Mouse (Mus musculus) thymus, adult 2 months (tissue): ENCODE results near the gene Atrnl1. TPM values are rescaled to one million over a fixed set of nuclear protein-coding genes. Genes with fewer than 3 reads are reported as not detected.
"Not testable (repeated sequence)": the region's sequence is repeated elsewhere in the genome, so short reads cannot be mapped to it uniquely, and the experiment has no call there.

Source experiments
- DNase-seq: peaks from one replicate; pipeline ENCODE4 v3.0.0; 2021
- H3K27ac ChIP-seq: fragments of 200-500 bp; 2 replicates; pipeline ENCODE4 v1.5.1; 2012; ENCODE audit warnings: low read length, control low read depth; ENCODE audit not compliant: control insufficient read depth, insufficient read depth
- H3K27me3 ChIP-seq: fragments of 200-500 bp; 2 replicates; pipeline ENCODE4 v1.6.1; 2012; ENCODE audit warnings: mild to moderate bottlenecking, low read length, moderate library complexity, mixed read lengths; ENCODE audit not compliant: control insufficient read depth, insufficient read depth
- H3K36me3 ChIP-seq: fragments of 200-500 bp; 2 replicates; pipeline ENCODE4 v1.6.1; 2012; ENCODE audit warnings: mild to moderate bottlenecking, low read length, moderate library complexity; ENCODE audit not compliant: control insufficient read depth, insufficient read depth
- H3K4me1 ChIP-seq: fragments of 200-500 bp; replicated peaks from 2 replicates; pipeline ENCODE4 v1.6.1; 2012; ENCODE audit warnings: low read length; ENCODE audit not compliant: control insufficient read depth, insufficient read depth
- H3K4me3 ChIP-seq: fragments of 200-500 bp; 2 replicates; pipeline ENCODE4 v1.5.1; 2012; ENCODE audit warnings: mild to moderate bottlenecking, low read length, control low read depth, moderate library complexity; ENCODE audit not compliant: control insufficient read depth, insufficient read depth
- CTCF ChIP-seq: fragments of 200-500 bp; IDR thresholded peaks from 2 replicates; pipeline ENCODE4 v1.5.1; 2012; ENCODE audit warnings: mild to moderate bottlenecking, control low read depth, low read length, moderate library complexity, borderline replicate concordance; ENCODE audit not compliant: control insufficient read depth, poor library complexity, insufficient read depth; ENCODE audit errors: extremely low read depth
- POLR2A ChIP-seq: fragments of 200-500 bp; IDR thresholded peaks from 2 replicates; pipeline ENCODE4 v1.6.1; 2012; ENCODE audit warnings: mild to moderate bottlenecking, low read length, control low read depth, moderate library complexity; ENCODE audit not compliant: control insufficient read depth, poor library complexity, insufficient read depth; ENCODE audit errors: extremely low read depth
- WGBS: fragments of 180-500 bp; shearing (Covaris S2); methylation state at CpG from one replicate; pipeline ENCODE4 v1.1.7; 2018; 5-methylcytosine and 5-hydroxymethylcytosine counted together
- polyA plus RNA-seq: library from polyadenylated mRNA; depleted of rRNA; stranded (reverse); fragments of >200 nt; gene quantifications from 2 replicates; pipeline ENCODE4 v1.2.3, GENCODE M21; 2012

Atrnl1 gene
- polyA plus RNA-seq, 1 experiment, result 8.2 TPM

DNA sequence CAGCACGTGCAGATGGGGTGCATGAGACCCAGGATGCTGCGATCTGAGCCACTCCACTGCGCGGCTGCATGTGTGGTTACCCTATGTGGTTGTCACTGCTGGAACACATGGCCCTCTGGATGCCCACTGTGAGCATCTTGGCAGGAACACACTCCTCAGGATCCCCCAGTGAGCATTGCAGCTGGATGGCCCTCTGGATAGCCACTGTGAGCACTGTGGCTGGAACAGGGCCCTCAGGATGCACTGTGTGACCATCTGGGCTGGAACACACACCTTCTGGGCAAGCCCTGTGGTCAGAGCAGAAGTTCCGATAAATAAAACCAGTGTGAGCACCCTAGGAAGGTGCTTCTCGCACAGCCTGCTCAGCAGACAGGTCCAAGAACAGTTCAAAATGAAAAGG, 364.4 kb downstream of the Atrnl1 start:
- H3K4me3 ChIP-seq, result no peak overlapping the region
- WGBS, result 54% methylated on average over 6 of the region's 6 CpGs
- TF ChIP-seq POLR2A, result no peak
- TF ChIP-seq CTCF, result no peak

GRCm38 (mm10) chr19:57985918-57986900, 375.4 kb downstream of the Atrnl1 start:
- no peak for DNase-seq
- no peaks in the 10 kb centered on the region for H3K36me3 ChIP-seq
- H3K4me3 ChIP-seq, result no peak overlapping the region
- no peak overlapping the region for H3K27ac ChIP-seq
- 97% methylated on average over 21 of the region's 21 CpGs for WGBS
- H3K4me1 ChIP-seq, result no peaks in the 10 kb centered on the region
- no peak for TF ChIP-seq CTCF
- no peak for TF ChIP-seq POLR2A
- H3K27me3 ChIP-seq, result no peaks in the 10 kb centered on the region

More for the DNA sequence above, 364.4 kb downstream of the Atrnl1 start:
- H3K27me3 ChIP-seq, result no peaks in the 10 kb centered on the region
- H3K36me3 ChIP-seq, result no peaks in the 10 kb centered on the region
- peaks cover 2% of the 10 kb centered on the region for H3K4me1 ChIP-seq
- no peak overlapping the region for H3K27ac ChIP-seq
- DNase-seq, result no peak

DNA sequence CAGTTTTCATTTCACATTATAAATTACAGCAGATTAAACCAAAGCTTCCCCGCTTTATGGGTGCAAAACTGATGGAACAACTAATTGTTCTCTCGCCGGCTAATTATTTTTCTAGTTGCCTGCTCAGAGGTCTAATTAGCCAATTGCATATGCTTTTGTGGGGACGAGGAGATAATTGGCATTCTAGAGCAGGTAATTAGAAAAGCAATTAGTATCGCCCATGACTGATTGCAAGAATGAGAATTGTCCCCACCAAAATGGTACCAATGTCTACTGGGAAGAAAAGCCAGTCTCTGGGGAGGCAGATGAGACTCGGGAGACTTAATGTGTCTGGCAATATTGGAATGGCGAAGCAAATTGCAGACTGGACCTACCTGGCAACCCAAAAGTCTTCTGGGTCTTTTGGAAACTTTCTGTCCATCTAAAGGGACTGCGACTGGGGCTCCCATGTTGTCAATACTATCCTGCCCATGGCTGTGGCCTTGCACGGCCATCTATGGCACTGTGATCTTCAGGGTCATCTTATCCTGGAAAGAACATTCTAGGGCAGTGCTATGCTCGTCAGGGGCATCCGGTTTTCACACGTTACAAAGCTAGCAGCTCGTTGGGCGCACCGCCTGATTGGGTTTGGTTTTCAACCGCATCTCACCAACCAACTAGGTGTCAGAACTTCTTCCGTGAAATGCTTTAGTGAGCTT, 377.0 kb downstream of the Atrnl1 start:
- 96% methylated on average over 17 of the region's 17 CpGs for WGBS

GRCm38 (mm10) chr19:57988559-57989093, 377.8 kb downstream of the Atrnl1 start:
- Histone ChIP-seq H3K4me1 (no peaks in the 10 kb centered on the region), H3K4me3 (no peak overlapping the region), H3K27me3 (no peaks in the 10 kb centered on the region), H3K27ac (no peak overlapping the region), H3K36me3 (no peaks in the 10 kb centered on the region)
- 97% methylated on average over 10 of the region's 10 CpGs for WGBS
- TF ChIP-seq CTCF (no peak), POLR2A (no peak)
- no peak for DNase-seq

More for the DNA sequence above, 377.0 kb downstream of the Atrnl1 start:
- no peak for DNase-seq
- H3K27me3 ChIP-seq, result no peaks in the 10 kb centered on the region
- no peak for TF ChIP-seq POLR2A
- TF ChIP-seq CTCF, result no peak
- no peaks in the 10 kb centered on the region for H3K36me3 ChIP-seq
- H3K27ac ChIP-seq, result no peak overlapping the region
- no peaks in the 10 kb centered on the region for H3K4me1 ChIP-seq
- no peak overlapping the region for H3K4me3 ChIP-seq

GRCm38 (mm10) chr19:57991099-57991760, 380.4 kb downstream of the Atrnl1 start:
- no peak for DNase-seq
- Histone ChIP-seq H3K27ac (no peak overlapping the region), H3K4me1 (peaks cover 12% of the 10 kb centered on the region), H3K36me3 (no peaks in the 10 kb centered on the region), H3K27me3 (no peaks in the 10 kb centered on the region), H3K4me3 (no peak overlapping the region)
- WGBS, result 80% methylated on average over 14 of the region's 14 CpGs
- TF ChIP-seq POLR2A, result no peak
- no peak for TF ChIP-seq CTCF

GRCm38 (mm10) chr19:57994174-57994833, 383.5 kb downstream of the Atrnl1 start:
- H3K36me3 ChIP-seq, result not testable (repeated sequence)
- WGBS, result 12% methylated on average over 15 of the region's 15 CpGs

More at GRCm38 (mm10) chr19:57994174-57994833, 383.5 kb downstream of the Atrnl1 start:
- not testable (repeated sequence) for H3K27ac ChIP-seq, H3K27me3 ChIP-seq, DNase-seq, H3K4me3 ChIP-seq
- peaks cover 12% of the 10 kb centered on the region for H3K4me1 ChIP-seq
